Mouse (Mus musculus): ENCODE results near the gene Chad. TPM values are rescaled to one million over a fixed set of nuclear protein-coding genes. Genes with fewer than 3 reads are reported as not detected.

The Chad gene
- total RNA-seq, 1 experiment, result not detected

DNA sequence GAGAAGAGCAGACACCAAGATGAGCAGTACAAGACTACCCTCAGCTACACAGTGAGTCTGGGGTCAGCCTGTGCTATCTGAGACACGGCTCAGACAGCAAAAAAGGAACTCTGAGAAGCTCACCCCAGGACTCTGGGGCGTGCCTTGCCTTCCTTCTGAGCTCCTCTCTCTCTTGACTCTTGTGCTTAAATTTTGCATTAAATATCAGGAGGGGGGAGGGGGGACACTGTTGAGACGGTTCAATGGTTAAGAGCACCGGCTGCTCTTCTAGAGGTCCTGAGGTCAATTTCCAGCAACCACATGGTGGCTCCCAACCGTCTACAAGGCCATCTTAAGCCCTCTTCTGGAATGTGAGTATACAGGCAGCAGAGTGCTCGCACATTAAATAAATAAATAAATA lies 22.7 kb downstream of the Chad start:
- in situ Hi-C loops (cut with MboI; ENCODE audit: low sequenced_read_pairs in 2 of 2, unreplicated experiment in 2 of 2), result no loop called here
- TF ChIP-seq HCFC1 (IDR thresholded peaks at IDR 0.05; ENCODE audit: borderline replicate concordance, insufficient read depth, low read length) (no peak), CHD2 (IDR thresholded peaks at IDR 0.05; ENCODE audit: low read depth, low read length) (no peak), ZNF384 (IDR thresholded peaks at IDR 0.05; ENCODE audit: low read depth, low read length) (no peak), MAFK (IDR thresholded peaks at IDR 0.05; ENCODE audit: insufficient read depth, low read depth, low read length) (no peak), ZC3H11A (IDR thresholded peaks at IDR 0.05; ENCODE audit: borderline replicate concordance, low read depth, low read length) (no peak)
- no peak overlapping the region for H3K9ac ChIP-seq (ENCODE audit: insufficient read depth, low read depth, low read length, poor library complexity, severe bottlenecking)

DNA sequence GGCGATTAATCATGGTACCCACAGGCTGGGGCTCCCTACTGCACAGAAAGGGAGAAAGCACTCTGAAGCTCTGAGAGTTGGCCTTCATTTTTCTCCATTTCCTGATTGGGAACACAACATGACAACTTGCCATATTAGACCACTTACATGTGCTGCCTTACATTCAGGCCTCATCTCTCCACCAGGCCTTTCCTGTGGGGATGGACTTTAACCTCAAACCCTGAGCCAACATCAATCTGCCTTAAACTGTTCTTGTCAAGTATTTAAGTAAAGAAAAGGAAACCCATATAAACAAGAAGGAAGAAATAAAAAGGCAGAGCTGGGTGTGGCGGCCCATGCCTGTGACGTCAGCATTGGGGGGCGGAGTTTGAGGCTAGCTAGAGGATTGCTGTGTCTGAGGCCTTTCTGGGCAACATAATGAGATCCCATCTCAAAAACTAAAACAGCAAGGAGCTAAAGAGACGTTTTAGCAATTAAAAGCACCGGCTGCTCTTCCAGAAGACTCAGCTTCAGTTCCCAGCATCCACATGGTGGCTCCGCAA lies 31.5 kb downstream of the Chad start:
- Histone ChIP-seq H3K9me3 (ENCODE audit: control insufficient read depth, insufficient read depth, low read depth, low read length) (no peaks in the 10 kb centered on the region), H3K4me3 (ENCODE audit: insufficient read depth in 1 of 2, low read depth in 1 of 2, low read length in 2 of 2, poor library complexity in 1 of 2, severe bottlenecking in 1 of 2) (no peak overlapping the region), H3K27ac (ENCODE audit: insufficient read depth, low read depth, low read length, poor library complexity, severe bottlenecking) (no peak overlapping the region), H3K36me3 (ENCODE audit: control insufficient read depth, insufficient read depth, low read length, poor library complexity, severe bottlenecking) (no peaks in the 10 kb centered on the region), H3K9ac (ENCODE audit: insufficient read depth, low read depth, low read length, poor library complexity, severe bottlenecking) (0 out of 2 replicates have a peak overlapping the region, but pooled peaks have one; percentile 2), H3K4me1 (ENCODE audit: control insufficient read depth in 2 of 2, insufficient read depth in 2 of 2, low read length in 2 of 2, poor library complexity in 1 of 2) (peaks cover 4 to 16% of the 10 kb centered on the region in 2 experiments; a peak in 3 of 4 replicates)
- DNase-seq (ENCODE audit: low read depth, low spot score), result no peak
- TF ChIP-seq CHD2 (IDR thresholded peaks at IDR 0.05; ENCODE audit: low read depth, low read length) (no peak), ZC3H11A (IDR thresholded peaks at IDR 0.05; ENCODE audit: borderline replicate concordance, low read depth, low read length) (no peak), MAFK (IDR thresholded peaks at IDR 0.05; ENCODE audit: insufficient read depth, low read depth, low read length) (no peak), ZNF384 (IDR thresholded peaks at IDR 0.05; ENCODE audit: low read depth, low read length) (no peak), HCFC1 (IDR thresholded peaks at IDR 0.05; ENCODE audit: borderline replicate concordance, insufficient read depth, low read length) (no peak)
- in situ Hi-C loops (cut with MboI; ENCODE audit: low sequenced_read_pairs in 2 of 2, unreplicated experiment in 2 of 2), result no loop called here

More for the DNA sequence above, 22.7 kb downstream of the Chad start:
- H3K4me3 ChIP-seq (ENCODE audit: insufficient read depth in 1 of 2, low read depth in 1 of 2, low read length in 2 of 2, poor library complexity in 1 of 2, severe bottlenecking in 1 of 2), result no peak overlapping the region
- H3K9me3 ChIP-seq (ENCODE audit: control insufficient read depth, insufficient read depth, low read depth, low read length), result no peaks in the 10 kb centered on the region
- H3K36me3 ChIP-seq (ENCODE audit: control insufficient read depth, insufficient read depth, low read length, poor library complexity, severe bottlenecking), result no peaks in the 10 kb centered on the region
- no peak overlapping the region for H3K27ac ChIP-seq (ENCODE audit: insufficient read depth, low read depth, low read length, poor library complexity, severe bottlenecking)
- DNase-seq (ENCODE audit: low read depth, low spot score), result no peak
- H3K4me1 ChIP-seq (ENCODE audit: control insufficient read depth in 2 of 2, insufficient read depth in 2 of 2, low read length in 2 of 2, poor library complexity in 1 of 2), result peaks cover 0 to 12% of the 10 kb centered on the region in 2 experiments; a peak in 2 of 4 replicates

GRCm38 (mm10) chr11:94597319-94597718 lies 32.5 kb downstream of the Chad start:
- no peak for DNase-seq (ENCODE audit: low read depth, low spot score)
- peaks cover 4 to 14% of the 10 kb centered on the region in 2 experiments; a peak in 2 of 4 replicates for H3K4me1 ChIP-seq (ENCODE audit: control insufficient read depth in 2 of 2, insufficient read depth in 2 of 2, low read length in 2 of 2, poor library complexity in 1 of 2)
- TF ChIP-seq ZNF384 (IDR thresholded peaks at IDR 0.05; ENCODE audit: low read depth, low read length) (no peak), ZC3H11A (IDR thresholded peaks at IDR 0.05; ENCODE audit: borderline replicate concordance, low read depth, low read length) (no peak), MAFK (IDR thresholded peaks at IDR 0.05; ENCODE audit: insufficient read depth, low read depth, low read length) (no peak), CHD2 (IDR thresholded peaks at IDR 0.05; ENCODE audit: low read depth, low read length) (no peak), HCFC1 (IDR thresholded peaks at IDR 0.05; ENCODE audit: borderline replicate concordance, insufficient read depth, low read length) (no peak)
- in situ Hi-C loops (cut with MboI; ENCODE audit: low sequenced_read_pairs in 2 of 2, unreplicated experiment in 2 of 2), result no loop called here
- no peak overlapping the region for H3K4me3 ChIP-seq (ENCODE audit: insufficient read depth in 1 of 2, low read depth in 1 of 2, low read length in 2 of 2, poor library complexity in 1 of 2, severe bottlenecking in 1 of 2)
- no peaks in the 10 kb centered on the region for H3K9me3 ChIP-seq (ENCODE audit: control insufficient read depth, insufficient read depth, low read depth, low read length)
- H3K27ac ChIP-seq (ENCODE audit: insufficient read depth, low read depth, low read length, poor library complexity, severe bottlenecking), result no peak overlapping the region
- no peaks in the 10 kb centered on the region for H3K36me3 ChIP-seq (ENCODE audit: control insufficient read depth, insufficient read depth, low read length, poor library complexity, severe bottlenecking)
- H3K9ac ChIP-seq (ENCODE audit: insufficient read depth, low read depth, low read length, poor library complexity, severe bottlenecking), result no peak overlapping the region

DNA sequence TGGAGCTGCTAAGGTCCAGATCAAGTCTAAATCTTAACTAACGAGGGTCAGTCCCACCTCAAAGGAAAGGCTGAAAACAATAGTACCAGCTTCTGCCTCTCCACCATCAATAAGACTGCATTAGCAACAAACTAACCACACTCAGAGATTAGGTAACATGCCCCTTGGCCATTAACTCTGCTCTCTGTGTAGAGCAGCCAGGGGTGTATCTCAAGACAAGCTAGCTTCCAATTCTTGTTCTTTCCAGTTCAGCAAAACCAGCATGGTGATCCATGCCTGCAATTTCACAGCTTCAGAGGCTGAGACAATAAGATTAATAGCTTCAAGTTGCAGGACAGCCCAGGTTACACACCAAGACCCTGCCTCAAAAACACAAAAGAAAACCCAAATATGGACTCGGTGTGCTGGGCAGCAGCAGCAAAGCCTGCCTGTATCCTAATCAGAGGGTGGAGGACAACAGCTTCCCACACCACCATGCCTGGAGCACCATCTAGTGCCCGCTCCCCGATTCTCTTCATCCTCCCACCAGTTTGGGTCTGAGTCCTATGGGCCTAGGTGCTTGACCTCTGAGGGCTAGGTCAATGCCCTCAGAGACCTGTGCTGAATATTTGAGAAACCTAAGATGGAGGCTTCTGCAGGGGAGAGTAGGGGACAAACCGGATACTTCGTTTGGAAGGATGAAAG lies 33.7 kb downstream of the Chad start:
- in situ Hi-C loops (cut with MboI; ENCODE audit: low sequenced_read_pairs in 2 of 2, unreplicated experiment in 2 of 2), result no loop called here
- no peak for TF ChIP-seq CHD2 (IDR thresholded peaks at IDR 0.05; ENCODE audit: low read depth, low read length)
- TF ChIP-seq MAFK (IDR thresholded peaks at IDR 0.05; ENCODE audit: insufficient read depth, low read depth, low read length), result no peak
- TF ChIP-seq HCFC1 (IDR thresholded peaks at IDR 0.05; ENCODE audit: borderline replicate concordance, insufficient read depth, low read length), result no peak
- no peak for TF ChIP-seq ZC3H11A (IDR thresholded peaks at IDR 0.05; ENCODE audit: borderline replicate concordance, low read depth, low read length)
- H3K27ac ChIP-seq (ENCODE audit: insufficient read depth, low read depth, low read length, poor library complexity, severe bottlenecking), result no peak overlapping the region

More for the DNA sequence above, 33.7 kb downstream of the Chad start:
- H3K4me3 ChIP-seq (ENCODE audit: insufficient read depth in 1 of 2, low read depth in 1 of 2, low read length in 2 of 2, poor library complexity in 1 of 2, severe bottlenecking in 1 of 2), result no peak overlapping the region
- no peak overlapping the region for H3K9ac ChIP-seq (ENCODE audit: insufficient read depth, low read depth, low read length, poor library complexity, severe bottlenecking)
- DNase-seq (ENCODE audit: low read depth, low spot score), result no peak
- H3K4me1 ChIP-seq (ENCODE audit: control insufficient read depth in 2 of 2, insufficient read depth in 2 of 2, low read length in 2 of 2, poor library complexity in 1 of 2), result peaks cover 4 to 16% of the 10 kb centered on the region in 2 experiments; a peak in 2 of 4 replicates
- H3K9me3 ChIP-seq (ENCODE audit: control insufficient read depth, insufficient read depth, low read depth, low read length), result no peaks in the 10 kb centered on the region
- no peaks in the 10 kb centered on the region for H3K36me3 ChIP-seq (ENCODE audit: control insufficient read depth, insufficient read depth, low read length, poor library complexity, severe bottlenecking)

Data from ES-E14 (cell line).